Mouse (Mus musculus): ENCODE measurements at regions not wholly inside any gene's neighbourhood (a gene's known extent, or its start where the extent isn't known, plus 50 kb on each side); places are given as distances from the start of the nearest gene placed in this dataset.

- ATAC-seq (ENCODE audit: insufficient number of reproducible peaks, insufficient read depth, low FRiP score, low TSS enrichment) = 0 out of 2 replicates have a peak, but pooled peaks have one; percentile 52
- no peaks in the 10 kb centered on the region for H3K27me3 ChIP-seq
- no peaks in the 10 kb centered on the region for H3K36me3 ChIP-seq
- WGBS = 4% methylated on average over 13 of the region's 13 CpGs
- no peak overlapping the region for H3K27ac ChIP-seq
- no peak overlapping the region for H3K9ac ChIP-seq
- 0 out of 2 replicates have a peak overlapping the region, but pooled peaks have one; percentile 2 for H3K4me3 ChIP-seq
- peak overlapping the region; percentile 28 for H3K4me2 ChIP-seq (replicated peaks)
- no peaks in the 10 kb centered on the region for H3K9me3 ChIP-seq
- no peaks in the 10 kb centered on the region for H3K4me1 ChIP-seq
Measured at GRCm38 (mm10) chr13:116514640-116515311, 205.3 kb upstream of the Isl1 start.

- no peaks in the 10 kb centered on the region for H3K36me3 ChIP-seq
- no peak for ATAC-seq (ENCODE audit: insufficient number of reproducible peaks, insufficient read depth, low FRiP score, low TSS enrichment)
- no peaks in the 10 kb centered on the region for H3K27me3 ChIP-seq
- H3K27ac ChIP-seq = no peak overlapping the region
- 40% methylated on average over 7 of the region's 7 CpGs for WGBS
- H3K9ac ChIP-seq = no peak overlapping the region
- no peak overlapping the region for H3K4me3 ChIP-seq
- no peaks in the 10 kb centered on the region for H3K4me1 ChIP-seq
- no peaks in the 10 kb centered on the region for H3K9me3 ChIP-seq
- peak overlapping the region; percentile 28 for H3K4me2 ChIP-seq (replicated peaks)
Measured at GRCm38 (mm10) chr13:116514256-116514639, 204.8 kb upstream of the Isl1 start.

GRCm38 (mm10) chr13:116512398-116512797, 202.9 kb upstream of the Isl1 start:
- WGBS = 77% methylated on average over 4 of the region's 4 CpGs
- Histone ChIP-seq H3K4me2 (replicated peaks) (no peak overlapping the region), H3K4me1 (no peaks in the 10 kb centered on the region), H3K36me3 (no peaks in the 10 kb centered on the region), H3K27me3 (no peaks in the 10 kb centered on the region), H3K9me3 (no peaks in the 10 kb centered on the region), H3K9ac (no peak overlapping the region), H3K4me3 (no peak overlapping the region), H3K27ac (no peak overlapping the region)
- ATAC-seq (ENCODE audit: insufficient number of reproducible peaks, insufficient read depth, low FRiP score, low TSS enrichment) = no peak

GRCm38 (mm10) chr13:116508213-116508811, 198.8 kb upstream of the Isl1 start:
- no peaks in the 10 kb centered on the region for H3K4me1 ChIP-seq
- H3K4me2 ChIP-seq (replicated peaks) = no peak overlapping the region
- no peak overlapping the region for H3K4me3 ChIP-seq
- H3K9me3 ChIP-seq = no peaks in the 10 kb centered on the region
- 87% methylated on average over 7 of the region's 7 CpGs for WGBS
- no peaks in the 10 kb centered on the region for H3K27me3 ChIP-seq
- H3K27ac ChIP-seq = no peak overlapping the region
- no peak for ATAC-seq (ENCODE audit: insufficient number of reproducible peaks, insufficient read depth, low FRiP score, low TSS enrichment)
- no peaks in the 10 kb centered on the region for H3K36me3 ChIP-seq
- no peak overlapping the region for H3K9ac ChIP-seq

- Histone ChIP-seq H3K9ac (no peak overlapping the region), H3K4me2 (replicated peaks) (no peak overlapping the region), H3K9me3 (no peaks in the 10 kb centered on the region), H3K4me3 (no peak overlapping the region), H3K36me3 (no peaks in the 10 kb centered on the region), H3K27ac (no peak overlapping the region), H3K4me1 (0 out of 2 replicates have a peak, but pooled peaks cover 5% of the 10 kb centered on the region), H3K27me3 (no peaks in the 10 kb centered on the region)
- WGBS = 53% methylated on average over 6 of the region's 6 CpGs
- ATAC-seq (ENCODE audit: insufficient number of reproducible peaks, insufficient read depth, low FRiP score, low TSS enrichment) = no peak
Measured at GRCm38 (mm10) chr13:116497659-116498414, 188.3 kb upstream of the Isl1 start.

GRCm38 (mm10) chr13:116495641-116496040, 186.2 kb upstream of the Isl1 start:
- no peak overlapping the region for H3K4me3 ChIP-seq
- no peak overlapping the region for H3K9ac ChIP-seq
- H3K36me3 ChIP-seq = no peaks in the 10 kb centered on the region
- no peak overlapping the region for H3K27ac ChIP-seq
- no peak overlapping the region for H3K4me2 ChIP-seq (replicated peaks)
- WGBS = 12% methylated on average over 2 of the region's 2 CpGs
- H3K9me3 ChIP-seq = no peaks in the 10 kb centered on the region
- 0 out of 2 replicates have a peak, but pooled peaks cover 5% of the 10 kb centered on the region for H3K4me1 ChIP-seq
- ATAC-seq (ENCODE audit: insufficient number of reproducible peaks, insufficient read depth, low FRiP score, low TSS enrichment) = no peak
- H3K27me3 ChIP-seq = no peaks in the 10 kb centered on the region

GRCm38 (mm10) chr13:116489420-116489819, 179.9 kb upstream of the Isl1 start:
- ATAC-seq (ENCODE audit: insufficient number of reproducible peaks, insufficient read depth, low FRiP score, low TSS enrichment) = no peak
- Histone ChIP-seq H3K27ac (no peak overlapping the region), H3K36me3 (no peaks in the 10 kb centered on the region), H3K9ac (no peak overlapping the region), H3K4me1 (no peaks in the 10 kb centered on the region), H3K9me3 (no peaks in the 10 kb centered on the region), H3K4me3 (no peak overlapping the region), H3K4me2 (replicated peaks) (no peak overlapping the region), H3K27me3 (no peaks in the 10 kb centered on the region)
- 56% methylated on average over 1 of the region's 1 CpGs for WGBS

- Histone ChIP-seq H3K27me3 (no peaks in the 10 kb centered on the region), H3K9ac (no peak overlapping the region), H3K4me1 (no peaks in the 10 kb centered on the region), H3K4me2 (replicated peaks) (no peak overlapping the region), H3K4me3 (no peak overlapping the region), H3K9me3 (no peaks in the 10 kb centered on the region), H3K36me3 (no peaks in the 10 kb centered on the region), H3K27ac (no peak overlapping the region)
- 50% methylated on average over 8 of the region's 8 CpGs for WGBS
- ATAC-seq (ENCODE audit: insufficient number of reproducible peaks, insufficient read depth, low FRiP score, low TSS enrichment) = no peak
Measured at GRCm38 (mm10) chr13:116474611-116475010, 165.1 kb upstream of the Isl1 start.

- no peaks in the 10 kb centered on the region for H3K27me3 ChIP-seq
- H3K4me3 ChIP-seq = no peak overlapping the region
- H3K9ac ChIP-seq = no peak overlapping the region
- no peaks in the 10 kb centered on the region for H3K9me3 ChIP-seq
- WGBS = 63% methylated on average over 6 of the region's 6 CpGs
- H3K27ac ChIP-seq = no peak overlapping the region
- no peaks in the 10 kb centered on the region for H3K36me3 ChIP-seq
- H3K4me2 ChIP-seq (replicated peaks) = no peak overlapping the region
- no peak for ATAC-seq (ENCODE audit: insufficient number of reproducible peaks, insufficient read depth, low FRiP score, low TSS enrichment)
- H3K4me1 ChIP-seq = no peaks in the 10 kb centered on the region
Measured at GRCm38 (mm10) chr13:116461757-116462156, 152.3 kb upstream of the Isl1 start.

- Histone ChIP-seq H3K36me3 (no peaks in the 10 kb centered on the region), H3K4me3 (no peak overlapping the region), H3K9ac (no peak overlapping the region), H3K27ac (no peak overlapping the region), H3K27me3 (no peaks in the 10 kb centered on the region), H3K4me2 (replicated peaks) (no peak overlapping the region), H3K4me1 (no peaks in the 10 kb centered on the region), H3K9me3 (no peaks in the 10 kb centered on the region)
- WGBS = 24% methylated on average over 15 of the region's 15 CpGs
- ATAC-seq (ENCODE audit: insufficient number of reproducible peaks, insufficient read depth, low FRiP score, low TSS enrichment) = peak; percentile 72; the same call in 1 of the 2 replicates
Measured at GRCm38 (mm10) chr13:116443165-116443955, 133.9 kb upstream of the Isl1 start.

GRCm38 (mm10) chr13:116417768-116418167, 108.3 kb upstream of the Isl1 start:
- Histone ChIP-seq H3K4me1 (no peaks in the 10 kb centered on the region), H3K27ac (no peak overlapping the region)

More at GRCm38 (mm10) chr13:116417768-116418167, 108.3 kb upstream of the Isl1 start:
- no peak overlapping the region for H3K4me2 ChIP-seq (replicated peaks)
- H3K4me3 ChIP-seq = no peak overlapping the region
- H3K9me3 ChIP-seq = no peaks in the 10 kb centered on the region
- H3K27me3 ChIP-seq = no peaks in the 10 kb centered on the region
- no peaks in the 10 kb centered on the region for H3K36me3 ChIP-seq
- ATAC-seq (ENCODE audit: insufficient number of reproducible peaks, insufficient read depth, low FRiP score, low TSS enrichment) = no peak
- H3K9ac ChIP-seq = no peak overlapping the region
- WGBS = 88% methylated on average over 3 of the region's 3 CpGs

All from embryonic facial prominence, embryonic 12.5 days (tissue).